Mouse (Mus musculus) liver, postnatal 0 days (tissue): ENCODE results near the gene Ackr2.

Experiments used
- CTCF ChIP-seq: sonication (generic); IDR thresholded peaks from 2 replicates; pipeline ENCODE4 v1.5.1; 2016; ENCODE audit warnings: antibody characterized with exemption, low read depth
- EP300 ChIP-seq: IDR thresholded peaks from 2 replicates; pipeline ENCODE4 v1.6.1; 2016; ENCODE audit warnings: antibody characterized with exemption, low read depth, mild to moderate bottlenecking

- TF ChIP-seq CTCF (no peak), EP300 (no peak)
Measured at GRCm38 (mm10) chr9:121860921-121861320, 37.2 kb upstream of the Ackr2 start.
